Mouse (Mus musculus) urinary bladder, postnatal 36 days (tissue): ENCODE measurements at regions not wholly inside any gene's neighbourhood (a gene's known extent, or its start where the extent isn't known, plus 50 kb on each side); places are given as distances from the start of the nearest gene placed in this dataset.
A peak's percentile ranks its signal among the peaks of the same experiment; 100 is the strongest.

Source experiments
- DNase-seq, 2 experiments: peaks; one replicate each; pipeline ENCODE4 v3.0.0; 2022; ENCODE audit warnings: low spot score in 2 of 2, mixed read lengths in 1 of 2

DNA sequence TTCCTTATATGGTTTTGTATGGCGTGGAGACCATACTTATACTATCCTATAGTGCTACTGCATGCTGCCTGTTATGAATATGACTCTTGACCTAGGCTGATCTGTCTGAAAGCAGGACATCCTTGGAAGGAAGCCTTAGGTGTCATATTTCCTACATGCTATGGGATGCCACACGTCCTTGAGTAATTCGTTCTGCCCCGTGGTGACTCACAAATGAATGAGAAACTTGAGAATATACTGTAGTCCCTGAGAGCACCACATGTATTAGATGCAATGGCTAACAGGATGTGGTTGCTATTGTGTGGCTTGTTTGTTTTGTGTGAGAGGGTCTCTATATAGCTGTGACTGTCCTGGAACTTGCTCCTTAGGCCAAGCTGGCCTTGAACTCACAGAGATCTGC, 57.2 kb upstream of the Adgrg6 start:
- no peak for DNase-seq

DNA sequence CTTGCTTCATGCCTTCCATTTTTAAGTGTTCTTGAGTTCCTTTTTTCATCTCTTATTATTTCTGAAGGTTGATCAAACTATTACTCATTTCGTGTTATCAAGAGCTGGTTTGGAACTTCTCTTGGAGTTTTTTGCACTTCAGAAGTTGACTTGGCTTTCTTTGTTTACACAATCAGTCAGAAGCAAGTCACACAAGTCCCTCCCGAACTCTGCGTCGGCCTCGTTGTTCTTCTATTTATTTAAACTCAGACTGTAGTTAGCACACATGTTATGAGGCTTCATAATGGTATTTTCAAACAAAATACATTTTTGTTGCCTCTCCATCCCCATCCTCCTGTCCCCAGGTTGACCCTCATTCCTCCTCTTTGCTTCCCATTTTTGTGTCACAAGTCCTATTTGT, 55.6 kb upstream of the Adgrg6 start:
- peak; percentile 14 to 29 for DNase-seq

DNA sequence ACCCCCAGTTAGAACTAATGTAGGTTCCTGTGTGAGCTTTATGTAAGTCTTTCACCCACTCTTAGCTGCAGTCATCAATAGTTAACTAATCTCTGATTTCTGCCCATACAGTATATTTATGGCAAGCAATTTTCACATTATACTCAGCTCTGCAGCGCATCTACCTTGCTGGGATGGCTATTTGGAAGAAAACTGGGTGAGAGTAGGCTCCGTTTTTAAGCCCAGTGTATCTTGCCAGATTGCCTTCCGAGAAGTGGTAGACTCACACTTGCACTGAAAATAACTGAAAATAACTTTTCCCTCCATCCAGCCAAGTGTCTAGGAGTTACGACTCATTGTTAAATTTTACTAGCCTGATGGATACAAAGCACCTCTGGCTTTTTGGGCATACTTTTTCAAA, 54.6 kb upstream of the Adgrg6 start:
- DNase-seq = no peak
